Mouse (Mus musculus) Patski (cell line): ENCODE results near the gene Jak1. TPM values are rescaled to one million over a fixed set of nuclear protein-coding genes. Genes with fewer than 3 reads are reported as not detected.

ENCODE experiments used
- ATAC-seq: fragments of 100-300 bp; one replicate; pipeline ENCODE4 v1.8.0; 2021
- CTCF ChIA-PET: fragments of 350-600 bp; sonication (Branson Sonifier 250); formaldehyde crosslinking; loops from one replicate; lab custom pipeline; 2022; ENCODE audit warnings: inconsistent platforms; lab: Charles Lee
- POLR2A ChIA-PET: fragments of 350-600 bp; sonication (Branson Sonifier 250); formaldehyde crosslinking; loops from one replicate; lab custom pipeline; 2022; ENCODE audit warnings: antibody characterized with exemption, inconsistent platforms; lab: Charles Lee
- DNase-seq: peaks from one replicate; pipeline ENCODE4 v3.0.0-alpha.2; 2011; ENCODE audit warnings: low read depth, low spot score
- H3K27me3 ChIP-seq: fragments of 371-371 bp; one replicate; pipeline ENCODE4 v1.5.1; 2021
- CTCF ChIP-seq: fragments of 100-300 bp; IDR thresholded peaks from one replicate; pipeline ENCODE4 v1.5.1; 2021
- in situ Hi-C: fragments of 300-500 bp; cut with MboI; formaldehyde crosslinking; loops from 3 replicates; pipeline ENCODE4 v1.11.1; 2018; ENCODE audit warnings: low pct_unique_long_range_greater_than_20kb, mixed read lengths
- polyA plus RNA-seq: library from polyadenylated mRNA; unstranded; gene quantifications from one replicate; pipeline ENCODE4 v1.2.3, GENCODE M21; 2021

Jak1 gene
- polyA plus RNA-seq, 1 experiment from 2014 or later: 115 TPM

DNA sequence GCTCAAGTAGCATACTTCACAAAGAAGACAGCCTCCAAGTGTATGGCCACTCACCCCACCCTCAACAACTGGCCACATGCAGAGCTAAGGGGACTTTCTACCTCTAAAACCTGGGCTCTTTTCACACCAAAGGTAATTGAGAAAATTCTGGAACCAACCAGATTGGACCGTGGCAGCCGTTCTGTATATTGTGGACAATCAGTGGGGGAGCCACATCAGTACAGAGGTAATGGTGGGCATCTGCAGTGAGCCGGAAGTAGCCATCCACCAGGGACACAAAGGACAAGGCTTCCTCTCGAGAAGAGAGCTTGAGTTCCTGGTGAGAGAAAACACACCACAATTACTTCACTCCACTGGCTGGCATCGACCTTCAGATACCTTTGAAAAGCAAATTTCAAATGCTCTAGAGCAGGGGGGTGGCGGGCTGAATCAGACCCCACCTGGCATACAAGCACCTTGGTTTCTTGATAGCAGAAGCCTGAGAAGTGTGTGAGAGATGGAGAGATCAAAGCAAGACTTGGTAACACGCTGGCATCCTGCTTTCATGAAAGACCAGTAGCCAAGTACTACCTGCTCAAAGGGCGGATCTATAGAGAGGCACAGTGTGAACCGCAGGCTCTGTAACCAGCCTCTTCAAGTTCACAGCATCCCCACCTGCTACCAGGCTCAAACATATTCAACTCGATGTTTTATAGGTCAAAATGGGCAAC lies 90.0 kb downstream of the Jak1 start:
- in situ Hi-C loops: no loop called here
- H3K27me3 ChIP-seq: no peaks in the 10 kb centered on the region
- ChIA-PET CTCF (no interaction called here), POLR2A (no interaction called here)
- no peak for DNase-seq
- TF ChIP-seq CTCF: no peak
- ATAC-seq: no peak

GRCm38 (mm10) chr4:101172738-101173137 lies 92.3 kb downstream of the Jak1 start:
- no peak for DNase-seq
- POLR2A ChIA-PET: no interaction called here
- TF ChIP-seq CTCF: no peak
- no peak for ATAC-seq
- H3K27me3 ChIP-seq: no peaks in the 10 kb centered on the region
- in situ Hi-C loops: no loop called here
- CTCF ChIA-PET: no interaction called here

GRCm38 (mm10) chr4:101168189-101168778 lies 96.8 kb downstream of the Jak1 start:
- DNase-seq (no peak), ATAC-seq (no peak)
- in situ Hi-C loops: no loop called here
- no peak for TF ChIP-seq CTCF
- H3K27me3 ChIP-seq: no peaks in the 10 kb centered on the region
- POLR2A ChIA-PET: no interaction called here
- CTCF ChIA-PET: interaction anchor here (2.1 kb wide), 1 partner anchor 12 kb away, joined by 6 read pairs; no protein-coding TSS in a partner anchor

GRCm38 (mm10) chr4:101167777-101168176 lies 97.3 kb downstream of the Jak1 start:
- ATAC-seq: no peak
- no peak for TF ChIP-seq CTCF
- DNase-seq: no peak
- no peaks in the 10 kb centered on the region for H3K27me3 ChIP-seq
- ChIA-PET CTCF (no interaction called here), POLR2A (no interaction called here)
- in situ Hi-C loops: no loop called here

DNA sequence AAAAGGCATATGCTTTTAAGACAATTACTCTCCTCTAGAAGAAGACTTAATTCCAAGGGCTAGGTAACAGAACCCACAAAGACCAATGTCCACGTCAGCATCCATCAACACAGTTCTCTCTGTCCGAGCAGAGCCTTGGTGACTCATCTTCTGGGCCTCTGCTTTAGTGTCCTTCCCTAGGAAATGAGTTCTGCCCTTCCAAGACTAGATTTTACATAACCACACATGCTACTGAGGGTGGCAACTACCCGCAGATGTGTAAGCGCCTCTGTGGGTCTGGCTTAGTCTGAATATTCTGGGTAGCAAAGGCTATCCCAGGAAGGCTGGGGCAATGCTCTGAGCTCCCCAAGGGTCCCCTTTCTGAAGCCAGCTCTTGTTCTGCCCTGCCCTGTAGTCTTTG lies 99.3 kb downstream of the Jak1 start:
- ATAC-seq (no peak), DNase-seq (no peak)
- ChIA-PET CTCF (no interaction called here), POLR2A (no interaction called here)
- no peaks in the 10 kb centered on the region for H3K27me3 ChIP-seq
- no peak for TF ChIP-seq CTCF
- in situ Hi-C loops: no loop called here

DNA sequence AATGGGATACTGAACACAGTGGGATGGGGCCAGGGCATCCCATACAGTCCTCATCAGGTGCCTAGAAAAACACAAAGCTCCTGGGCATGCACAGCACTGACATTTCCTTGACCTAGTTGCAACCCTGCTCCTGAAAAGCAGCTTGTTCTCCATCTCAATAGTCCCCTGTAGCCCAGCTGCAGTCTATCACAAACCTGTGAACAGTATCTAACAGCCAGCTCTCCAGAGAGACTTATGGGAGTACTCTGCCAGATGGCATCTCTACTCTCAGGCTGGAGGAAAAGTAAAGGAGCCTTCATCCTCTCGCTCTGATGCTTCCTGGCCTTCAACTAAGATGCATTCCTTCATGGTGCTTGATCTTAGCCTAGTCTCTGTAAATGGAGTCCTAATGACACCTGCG lies 100.4 kb downstream of the Jak1 start:
- DNase-seq (no peak), ATAC-seq (no peak)

GRCm38 (mm10) chr4:101164189-101164588 lies 100.9 kb downstream of the Jak1 start:
- ChIA-PET CTCF (no interaction called here), POLR2A (no interaction called here)
- in situ Hi-C loops: no loop called here
- no peak for TF ChIP-seq CTCF
- no peak for ATAC-seq
- no peak for DNase-seq
- no peaks in the 10 kb centered on the region for H3K27me3 ChIP-seq

More for the DNA sequence above, 100.4 kb downstream of the Jak1 start:
- in situ Hi-C loops: no loop called here
- TF ChIP-seq CTCF: no peak
- ChIA-PET POLR2A (no interaction called here), CTCF (no interaction called here)
- no peaks in the 10 kb centered on the region for H3K27me3 ChIP-seq

DNA sequence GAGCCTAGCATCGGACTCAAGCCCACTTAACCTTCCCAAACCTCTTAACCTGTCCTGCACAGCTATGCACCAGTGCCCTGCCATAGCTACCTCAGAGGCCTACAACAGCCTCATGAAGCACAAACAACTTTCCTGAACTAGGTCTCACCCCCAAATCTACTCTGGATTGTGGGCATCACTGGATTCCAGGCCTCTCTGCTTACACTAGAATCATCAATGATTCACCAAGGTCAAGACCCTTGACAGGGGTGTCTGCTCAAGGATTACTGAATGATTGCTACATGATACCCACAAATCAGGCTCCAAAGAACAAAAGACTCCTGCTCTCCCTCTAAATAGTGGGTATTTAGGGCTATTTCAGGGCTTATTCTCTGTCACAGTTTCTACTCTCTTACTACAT lies 104.3 kb downstream of the Jak1 start:
- TF ChIP-seq CTCF: no peak
- in situ Hi-C loops: no loop called here
- CTCF ChIA-PET: no interaction called here
- DNase-seq (peak; percentile 67), ATAC-seq (peak; percentile 73)
- no peaks in the 10 kb centered on the region for H3K27me3 ChIP-seq
- POLR2A ChIA-PET: no interaction called here

DNA sequence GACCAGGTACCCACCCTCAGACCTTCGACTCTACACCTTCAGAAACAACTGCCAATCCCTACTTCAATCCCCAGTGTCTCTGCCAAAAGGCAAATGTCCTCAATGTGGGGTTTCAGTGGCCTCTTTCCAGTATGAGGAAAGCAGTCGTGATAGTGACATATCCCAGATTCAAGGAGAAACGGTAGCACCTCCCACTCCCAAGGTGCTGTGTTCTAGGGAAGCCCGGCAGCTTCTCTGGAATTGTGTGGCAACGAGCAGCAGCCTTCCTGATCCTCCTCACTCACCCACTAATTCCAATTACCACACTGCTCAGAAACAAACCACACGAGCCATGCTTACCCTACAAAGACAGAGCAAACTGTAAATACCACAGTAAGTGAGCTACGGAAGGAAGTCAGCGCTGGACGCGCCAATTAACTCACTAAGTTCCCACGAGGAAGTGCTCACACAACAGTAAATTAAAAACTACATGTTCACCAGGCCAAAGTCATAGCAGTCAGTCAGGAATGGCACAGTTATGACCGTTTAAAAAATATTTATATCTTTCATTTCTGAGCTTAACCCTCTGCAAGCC lies 105.8 kb downstream of the Jak1 start:
- no peaks in the 10 kb centered on the region for H3K27me3 ChIP-seq
- in situ Hi-C loops: no loop called here
- ChIA-PET CTCF (no interaction called here), POLR2A (no interaction called here)
- DNase-seq (no peak), ATAC-seq (no peak)
- TF ChIP-seq CTCF: no peak

- DNase-seq: no peak
- in situ Hi-C loops: no loop called here
- POLR2A ChIA-PET: no interaction called here
Measured at GRCm38 (mm10) chr4:101158282-101158681, 106.8 kb downstream of the Jak1 start.

DNA sequence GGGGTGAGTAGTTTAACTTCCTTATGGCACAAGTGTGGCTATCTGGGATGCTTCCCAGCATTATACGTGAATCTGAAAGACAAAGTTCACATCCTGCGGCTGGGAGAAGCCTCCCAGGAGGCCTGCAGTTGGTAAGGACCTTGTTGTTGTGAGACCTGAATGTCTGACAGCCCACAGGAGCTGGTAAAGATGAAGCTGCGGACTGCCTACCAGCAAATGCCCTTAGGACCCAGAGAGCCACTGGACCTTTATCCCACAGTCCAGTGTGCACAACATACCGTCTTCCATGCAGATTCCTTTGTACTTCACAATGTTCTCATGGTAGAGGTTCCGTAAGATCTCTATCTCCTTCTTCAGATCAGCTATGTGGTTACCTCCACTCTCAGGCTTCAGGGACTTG lies 107.6 kb downstream of the Jak1 start:
- CTCF ChIA-PET: no interaction called here
- in situ Hi-C loops: no loop called here
- POLR2A ChIA-PET: no interaction called here
- H3K27me3 ChIP-seq: no peaks in the 10 kb centered on the region
- no peak for DNase-seq
- no peak for TF ChIP-seq CTCF
- ATAC-seq: peak; percentile 15

More at GRCm38 (mm10) chr4:101158282-101158681, 106.8 kb downstream of the Jak1 start:
- no peak for TF ChIP-seq CTCF
- CTCF ChIA-PET: no interaction called here
- ATAC-seq: no peak
- H3K27me3 ChIP-seq: no peaks in the 10 kb centered on the region
